Mouse (Mus musculus): ENCODE data around the gene P2rx4.

DNA sequence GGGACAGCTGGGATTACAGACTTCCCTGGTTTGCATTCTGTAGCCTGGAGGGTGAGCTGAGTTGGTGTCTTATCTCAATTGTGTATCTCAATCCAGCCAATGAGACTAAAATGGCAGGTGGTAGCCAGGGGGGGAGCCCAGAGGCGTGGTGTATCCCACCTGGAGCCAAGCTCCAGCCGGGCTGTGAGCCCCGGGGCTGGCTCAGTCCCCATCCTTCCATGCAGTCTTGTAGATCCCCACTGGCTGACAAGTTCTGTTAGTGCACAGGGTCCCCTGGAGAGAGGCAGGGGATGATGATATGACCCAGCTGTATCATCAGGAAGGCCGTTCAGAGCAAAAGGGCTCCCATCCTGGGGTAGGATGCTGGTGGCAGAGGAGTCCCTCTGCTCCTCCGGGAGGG lies 19.3 kb downstream of the P2rx4 start:
- TF ChIP-seq CTCF (IDR thresholded peaks at IDR 0.05; ENCODE audit: low read depth, low read length) (no peak), POLR2A (IDR thresholded peaks at IDR 0.05; ENCODE audit: insufficient read depth, low read length) (no peak), EP300 (IDR thresholded peaks at IDR 0.05; ENCODE audit: insufficient read depth, low read depth, low read length) (no peak)

Data from ES-Bruce4 (cell line).